Mouse (Mus musculus): ENCODE data around the gene Ankrd13a. TPM values are rescaled to one million over a fixed set of nuclear protein-coding genes. Genes with fewer than 3 reads are reported as not detected.

Gene Ankrd13a
- polyA plus RNA-seq, 1 experiment, result 62.1 TPM

- peak overlapping the region; percentile 6; the same call in 1 of the 2 replicates for H3K27ac ChIP-seq (ENCODE audit: insufficient read depth, low read length)
- H3K27me3 ChIP-seq (ENCODE audit: control insufficient read depth, insufficient read depth, low read length), result no peaks in the 10 kb centered on the region
- peaks cover 41% of the 10 kb centered on the region for H3K4me1 ChIP-seq (ENCODE audit: control insufficient read depth, insufficient read depth, low read length)
- no peak overlapping the region for H3K4me3 ChIP-seq (replicated peaks; ENCODE audit: insufficient read depth, low read depth, low read length)
- no peak for DNase-seq
- TF ChIP-seq POLR2A (IDR thresholded peaks at IDR 0.05; ENCODE audit: borderline replicate concordance, insufficient read depth, low read length) (no peak), CTCF (IDR thresholded peaks at IDR 0.05; ENCODE audit: borderline replicate concordance, insufficient read depth, low read depth, low read length) (no peak)
- WGBS, result 33% methylated on average over 7 of the region's 7 CpGs
Observed at GRCm38 (mm10) chr5:114767185-114767584, 7.3 kb upstream of the Ankrd13a start.

GRCm38 (mm10) chr5:114769786-114770185 is 4.7 kb upstream of the Ankrd13a start:
- H3K27ac ChIP-seq (ENCODE audit: insufficient read depth, low read length), result peak overlapping the region; percentile 55
- WGBS, result 30% methylated on average over 8 of the region's 8 CpGs

GRCm38 (mm10) chr5:114771796-114772195 is 2.7 kb upstream of the Ankrd13a start:
- H3K27ac ChIP-seq (ENCODE audit: insufficient read depth, low read length), result no peak overlapping the region
- H3K27me3 ChIP-seq (ENCODE audit: control insufficient read depth, insufficient read depth, low read length), result no peaks in the 10 kb centered on the region
- 41% methylated on average over 8 of the region's 8 CpGs for WGBS
- no peak for DNase-seq
- peaks cover 18% of the 10 kb centered on the region for H3K4me1 ChIP-seq (ENCODE audit: control insufficient read depth, insufficient read depth, low read length)
- peak overlapping the region; percentile 97 for H3K4me3 ChIP-seq (replicated peaks; ENCODE audit: insufficient read depth, low read depth, low read length)
- TF ChIP-seq CTCF (IDR thresholded peaks at IDR 0.05; ENCODE audit: borderline replicate concordance, insufficient read depth, low read depth, low read length) (no peak), POLR2A (IDR thresholded peaks at IDR 0.05; ENCODE audit: borderline replicate concordance, insufficient read depth, low read length) (no peak)

More at GRCm38 (mm10) chr5:114769786-114770185, 4.7 kb upstream of the Ankrd13a start:
- Histone ChIP-seq H3K27me3 (ENCODE audit: control insufficient read depth, insufficient read depth, low read length) (no peaks in the 10 kb centered on the region), H3K4me1 (ENCODE audit: control insufficient read depth, insufficient read depth, low read length) (peaks cover 30% of the 10 kb centered on the region), H3K4me3 (replicated peaks; ENCODE audit: insufficient read depth, low read depth, low read length) (peak overlapping the region; percentile 8)
- TF ChIP-seq CTCF (IDR thresholded peaks at IDR 0.05; ENCODE audit: borderline replicate concordance, insufficient read depth, low read depth, low read length), result no peak
- TF ChIP-seq POLR2A (IDR thresholded peaks at IDR 0.05; ENCODE audit: borderline replicate concordance, insufficient read depth, low read length), result no peak
- DNase-seq, result no peak

DNA sequence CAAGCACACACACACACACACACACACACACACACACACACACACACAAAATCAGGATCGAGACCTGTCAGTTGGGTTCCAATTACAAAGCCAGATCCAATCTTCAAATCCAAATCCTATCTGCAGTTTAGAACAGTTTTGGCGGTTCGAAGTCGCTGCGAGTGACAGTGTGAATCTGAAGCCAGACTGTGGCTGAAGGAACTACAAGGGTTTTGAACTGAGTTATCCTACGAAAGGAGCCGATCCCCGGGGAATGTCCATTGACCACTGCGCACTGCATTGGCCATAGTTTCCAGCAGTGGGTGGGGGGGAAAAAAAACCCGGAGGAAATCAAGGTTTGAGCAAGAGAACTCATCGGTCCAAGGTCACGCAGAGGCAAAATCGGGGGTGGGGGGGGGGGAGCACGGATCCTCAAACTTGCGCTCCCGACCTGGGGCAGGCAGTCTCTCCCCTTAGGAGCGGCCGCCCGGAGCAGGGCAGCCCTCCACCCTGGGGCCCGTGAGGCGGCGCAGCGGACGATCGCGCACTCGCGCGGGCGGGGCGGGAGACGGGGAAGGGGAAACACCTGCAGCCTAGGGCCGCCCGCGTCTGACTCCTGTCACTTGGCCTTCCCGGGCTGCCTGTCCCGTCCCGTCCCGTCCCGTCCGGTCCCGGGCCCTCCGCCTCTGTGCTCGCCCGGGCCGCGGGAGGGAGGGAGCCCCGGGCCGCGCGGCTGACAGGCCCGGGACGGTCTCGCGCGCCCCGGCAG is 1.8 kb upstream of the Ankrd13a start:
- Histone ChIP-seq H3K27ac (ENCODE audit: insufficient read depth, low read length) (peak overlapping the region; percentile 67), H3K4me3 (replicated peaks; ENCODE audit: insufficient read depth, low read depth, low read length) (peak overlapping the region; percentile 97), H3K4me1 (ENCODE audit: control insufficient read depth, insufficient read depth, low read length) (peaks cover 10% of the 10 kb centered on the region), H3K27me3 (ENCODE audit: control insufficient read depth, insufficient read depth, low read length) (no peaks in the 10 kb centered on the region)
- TF ChIP-seq POLR2A (IDR thresholded peaks at IDR 0.05; ENCODE audit: borderline replicate concordance, insufficient read depth, low read length), result no peak
- no peak for TF ChIP-seq CTCF (IDR thresholded peaks at IDR 0.05; ENCODE audit: borderline replicate concordance, insufficient read depth, low read depth, low read length)
- DNase-seq, result peak; percentile 62 to 69
- under 1% methylated on average over 48 of the region's 57 CpGs for whole genome bisulfite sequencing

DNA sequence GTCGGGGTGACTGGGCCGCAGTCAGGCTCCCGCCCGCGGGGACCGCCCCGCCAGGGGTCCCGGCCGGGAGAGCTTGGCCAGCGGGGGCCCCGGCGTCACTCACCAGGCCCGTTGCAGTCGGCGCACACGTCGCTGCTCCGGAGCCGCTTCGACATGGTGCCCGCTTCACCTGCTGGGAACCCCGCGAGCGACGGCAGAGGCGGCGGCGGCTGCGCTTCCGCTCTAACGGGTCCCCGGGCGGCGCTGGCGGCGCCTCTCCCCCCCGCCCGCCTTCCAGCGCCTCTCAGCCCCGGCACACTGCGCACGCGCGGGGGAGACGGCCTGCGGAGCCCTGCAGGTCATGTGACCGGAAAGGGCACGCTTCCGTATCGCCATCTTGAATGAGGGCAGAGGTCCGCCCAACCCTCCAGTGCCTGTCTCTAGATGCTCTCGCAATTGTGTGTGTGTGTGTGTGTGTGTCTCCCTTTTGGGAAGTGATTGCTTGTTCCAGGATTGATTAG is 1.2 kb upstream of the Ankrd13a start:
- peaks cover 12% of the 10 kb centered on the region for H3K4me1 ChIP-seq (ENCODE audit: control insufficient read depth, insufficient read depth, low read length)
- under 1% methylated on average over 50 of the region's 52 CpGs for WGBS
- TF ChIP-seq POLR2A (IDR thresholded peaks at IDR 0.05; ENCODE audit: borderline replicate concordance, insufficient read depth, low read length) (peak; percentile 60), CTCF (IDR thresholded peaks at IDR 0.05; ENCODE audit: borderline replicate concordance, insufficient read depth, low read depth, low read length) (no peak)
- H3K27ac ChIP-seq (ENCODE audit: insufficient read depth, low read length), result peak overlapping the region; percentile 77
- DNase-seq, result peak; percentile 96 to 97
- H3K27me3 ChIP-seq (ENCODE audit: control insufficient read depth, insufficient read depth, low read length), result no peaks in the 10 kb centered on the region
- H3K4me3 ChIP-seq (replicated peaks; ENCODE audit: insufficient read depth, low read depth, low read length), result peak overlapping the region; percentile 97

DNA sequence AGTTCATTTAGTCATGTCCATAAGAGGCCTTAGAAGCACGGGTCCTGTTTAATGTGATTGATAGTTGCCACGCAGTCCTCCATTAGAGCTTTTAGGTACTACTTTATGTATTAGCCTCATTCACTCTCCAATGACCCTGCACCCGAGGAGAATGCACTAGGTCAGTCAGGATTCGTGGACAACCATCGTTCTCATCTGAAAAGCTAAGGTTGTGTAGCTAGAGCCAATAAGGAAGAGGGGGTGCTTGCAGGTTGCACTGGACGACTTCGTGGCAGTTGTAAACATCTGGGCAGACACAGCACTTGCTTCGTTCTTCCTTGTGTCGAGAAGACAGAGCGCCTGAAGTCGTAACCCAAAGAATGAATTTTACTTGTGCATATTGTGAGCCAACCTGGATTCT is 697 bp upstream of the Ankrd13a start:
- TF ChIP-seq CTCF (IDR thresholded peaks at IDR 0.05; ENCODE audit: borderline replicate concordance, insufficient read depth, low read depth, low read length), result no peak
- under 1% methylated on average over 11 of the region's 11 CpGs for WGBS
- peak in 1 of 2 experiments; percentile 38 for DNase-seq
- peak overlapping the region; percentile 97 for H3K4me3 ChIP-seq (replicated peaks; ENCODE audit: insufficient read depth, low read depth, low read length)
- peaks cover 14% of the 10 kb centered on the region for H3K4me1 ChIP-seq (ENCODE audit: control insufficient read depth, insufficient read depth, low read length)
- no peaks in the 10 kb centered on the region for H3K27me3 ChIP-seq (ENCODE audit: control insufficient read depth, insufficient read depth, low read length)
- peak overlapping the region; percentile 77 for H3K27ac ChIP-seq (ENCODE audit: insufficient read depth, low read length)

GRCm38 (mm10) chr5:114775056-114775979 is 841 bp downstream of the Ankrd13a start, which contains the start of gene Git2:
Gene Git2, minus strand, starts transcription at chr5:114775517.
- Histone ChIP-seq H3K27me3 (ENCODE audit: control insufficient read depth, insufficient read depth, low read length) (no peaks in the 10 kb centered on the region), H3K27ac (ENCODE audit: insufficient read depth, low read length) (peak within 1 kb of the TSS; percentile 100), H3K4me1 (ENCODE audit: control insufficient read depth, insufficient read depth, low read length) (peaks cover 17% of the 10 kb centered on the region), H3K4me3 (replicated peaks; ENCODE audit: insufficient read depth, low read depth, low read length) (peak within 1 kb of the TSS; percentile 97)
- WGBS, result under 1% methylated on average over 54 of the region's 63 CpGs
- TF ChIP-seq CTCF (IDR thresholded peaks at IDR 0.05; ENCODE audit: borderline replicate concordance, insufficient read depth, low read depth, low read length), result no peak
- TF ChIP-seq POLR2A (IDR thresholded peaks at IDR 0.05; ENCODE audit: borderline replicate concordance, insufficient read depth, low read length), result no peak
- DNase-seq, result peak in 1 of 2 experiments; percentile 42
